Mouse (Mus musculus) lung, postnatal 14 days (tissue): ENCODE data around the gene Mmp12.
"Not testable (repeated sequence)": the region's sequence is repeated elsewhere in the genome, so short reads cannot be mapped to it uniquely, and the experiment has no call there.

ENCODE experiments used
- DNase-seq: peaks from one replicate; pipeline ENCODE4 v3.0.0; 2021

The Mmp12 gene

GRCm38 (mm10) chr9:7344107-7344506 lies at the start of gene Mmp12:
Mmp12 (plus strand) TSS chr9:7344381.
- DNase-seq: no peak

GRCm38 (mm10) chr9:7331847-7332246 lies 12.3 kb upstream of the Mmp12 start:
- DNase-seq: no peak

- DNase-seq: no peak
Observed at GRCm38 (mm10) chr9:7335766-7336680, 8.2 kb upstream of the Mmp12 start.

- no peak for DNase-seq
Observed at GRCm38 (mm10) chr9:7336740-7337483, 7.3 kb upstream of the Mmp12 start.

- no peak for DNase-seq
Observed at GRCm38 (mm10) chr9:7345513-7345912, 1.3 kb downstream of the Mmp12 start.

- DNase-seq: no peak
Observed at GRCm38 (mm10) chr9:7354535-7354934, 10.4 kb downstream of the Mmp12 start.

GRCm38 (mm10) chr9:7387947-7388346 lies 43.8 kb downstream of the Mmp12 start, which contains the start of gene Mmp1b:
Mmp1b (minus strand) TSS chr9:7388047.
- no peak for DNase-seq

GRCm38 (mm10) chr9:7396556-7396955 lies 52.4 kb downstream of the Mmp12 start:
- DNase-seq: not testable (repeated sequence)
